Mouse (Mus musculus) midbrain, embryonic 10.5 days (tissue): ENCODE results near the gene Hist3h2ba. TPM values are rescaled to one million over a fixed set of nuclear protein-coding genes. Genes with fewer than 3 reads are reported as not detected.

Experiments
- DNase-seq: peaks from one replicate; pipeline ENCODE4 v3.0.0-alpha.2; 2017; ENCODE audit warnings: low spot score
- H3K27ac ChIP-seq: fragments of 300-500 bp; sonication (generic); replicated peaks from 2 replicates; pipeline ENCODE4 v1.5.1; 2016; ENCODE audit warnings: mild to moderate bottlenecking
- H3K27me3 ChIP-seq: fragments of 300-500 bp; sonication (generic); 2 replicates; pipeline ENCODE4 v1.6.1; 2016; ENCODE audit warnings: low read depth, mild to moderate bottlenecking; ENCODE audit not compliant: poor library complexity, severe bottlenecking
- H3K36me3 ChIP-seq: fragments of 300-500 bp; sonication (generic); 2 replicates; pipeline ENCODE4 v1.6.1; 2016; ENCODE audit warnings: mild to moderate bottlenecking, moderate library complexity
- H3K4me1 ChIP-seq: fragments of 300-500 bp; sonication (generic); 2 replicates; pipeline ENCODE4 v1.6.1; 2016
- H3K4me3 ChIP-seq: fragments of 300-500 bp; sonication (generic); 2 replicates; pipeline ENCODE4 v1.5.1; 2016; ENCODE audit warnings: mild to moderate bottlenecking, moderate library complexity
- H3K9me3 ChIP-seq: fragments of 300-500 bp; sonication (generic); replicated peaks from 2 replicates; pipeline ENCODE4 v1.6.1; 2016; ENCODE audit warnings: mild to moderate bottlenecking
- WGBS: fragments of 180-500 bp; shearing (Covaris S2); methylation state at CpG from one replicate; pipeline ENCODE4 v1.1.7; 2016; 5-methylcytosine and 5-hydroxymethylcytosine counted together
- polyA plus RNA-seq: library from polyadenylated mRNA; unstranded; fragments of >200 nt; fragmentation: Nextera tagmentation; extraction: Ambion mirVana; gene quantifications from 2 replicates; pipeline ENCODE4 v1.2.1, GENCODE M21; 2016

Hist3h2ba gene
- polyA plus RNA-seq, 1 experiment from 2014 or later, result 34.1 TPM

DNA sequence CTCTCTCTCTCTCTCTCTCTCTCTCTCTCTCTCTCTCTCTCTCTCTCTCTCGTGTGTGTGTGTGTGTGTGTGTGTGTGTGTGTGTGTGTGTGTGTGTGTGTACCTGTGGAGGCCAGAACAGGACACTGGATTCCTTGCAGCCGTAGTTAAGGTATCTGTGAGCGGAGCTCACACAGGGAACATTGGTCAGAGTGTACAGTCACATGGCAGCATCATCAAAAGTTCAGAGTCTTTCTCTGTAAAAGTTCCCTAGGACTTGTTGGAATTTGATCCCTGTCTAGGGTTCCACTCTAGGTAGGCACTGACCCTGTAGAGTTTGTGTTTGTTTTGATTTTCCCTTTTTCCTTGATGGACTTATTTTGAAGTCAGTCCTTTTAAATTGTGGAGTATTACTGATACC, 22.1 kb upstream of the Hist3h2ba start:
- Histone ChIP-seq H3K27ac (no peak overlapping the region), H3K4me1 (peaks cover 10% of the 10 kb centered on the region), H3K4me3 (no peak overlapping the region), H3K9me3 (no peaks in the 10 kb centered on the region), H3K27me3 (no peaks in the 10 kb centered on the region), H3K36me3 (peaks cover 9% of the 10 kb centered on the region)
- 74% methylated on average over 2 of the region's 3 CpGs for WGBS
- DNase-seq, result no peak

DNA sequence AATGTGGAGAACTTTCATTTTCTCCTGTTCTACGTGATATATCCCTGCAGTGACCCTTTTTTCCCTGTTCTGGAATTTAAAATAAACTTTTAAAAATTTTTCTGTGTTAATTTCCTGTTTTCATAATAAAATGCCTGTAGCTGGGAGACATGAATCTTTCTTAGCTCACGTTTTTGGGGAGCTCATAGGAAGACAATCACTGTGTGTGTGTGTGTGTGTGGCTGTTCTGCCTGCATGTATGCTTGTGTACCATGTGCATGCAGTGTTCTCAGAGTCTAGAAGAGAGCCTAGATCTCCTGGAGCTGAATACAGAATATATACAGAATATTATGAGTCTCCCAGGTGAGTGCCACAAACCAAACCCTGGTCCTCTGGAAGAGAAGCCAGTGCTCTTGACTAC, 21.7 kb upstream of the Hist3h2ba start:
- no peak overlapping the region for H3K27ac ChIP-seq
- no peak overlapping the region for H3K4me3 ChIP-seq
- no peaks in the 10 kb centered on the region for H3K27me3 ChIP-seq
- no peak for DNase-seq
- no peaks in the 10 kb centered on the region for H3K9me3 ChIP-seq
- peaks cover 13% of the 10 kb centered on the region for H3K36me3 ChIP-seq
- WGBS, result 81% methylated on average over 2 of the region's 2 CpGs
- H3K4me1 ChIP-seq, result peaks cover 10% of the 10 kb centered on the region

GRCm38 (mm10) chr11:58927790-58928651, 20.7 kb upstream of the Hist3h2ba start:
- Histone ChIP-seq H3K4me1 (peaks cover 10% of the 10 kb centered on the region), H3K27ac (peak overlapping the region; percentile 75), H3K27me3 (no peaks in the 10 kb centered on the region), H3K9me3 (no peaks in the 10 kb centered on the region), H3K4me3 (peak overlapping the region; percentile 31), H3K36me3 (peaks cover 22% of the 10 kb centered on the region)
- peak; percentile 82 for DNase-seq
- WGBS, result 36% methylated on average over 20 of the region's 20 CpGs

GRCm38 (mm10) chr11:58929055-58929454, 19.7 kb upstream of the Hist3h2ba start:
- peaks cover 33% of the 10 kb centered on the region for H3K36me3 ChIP-seq
- no peaks in the 10 kb centered on the region for H3K9me3 ChIP-seq
- no peak for DNase-seq
- H3K27ac ChIP-seq, result 0 out of 2 replicates have a peak overlapping the region, but pooled peaks have one; percentile 23
- no peak overlapping the region for H3K4me3 ChIP-seq
- H3K4me1 ChIP-seq, result peaks cover 10% of the 10 kb centered on the region
- H3K27me3 ChIP-seq, result no peaks in the 10 kb centered on the region
- 81% methylated on average over 4 of the region's 4 CpGs for WGBS

GRCm38 (mm10) chr11:58929641-58930040, 19.1 kb upstream of the Hist3h2ba start:
- DNase-seq, result no peak
- peaks cover 38% of the 10 kb centered on the region for H3K36me3 ChIP-seq
- no peaks in the 10 kb centered on the region for H3K9me3 ChIP-seq
- H3K4me1 ChIP-seq, result peaks cover 10% of the 10 kb centered on the region
- no peaks in the 10 kb centered on the region for H3K27me3 ChIP-seq
- 65% methylated on average over 3 of the region's 3 CpGs for WGBS
- H3K4me3 ChIP-seq, result no peak overlapping the region
- no peak overlapping the region for H3K27ac ChIP-seq

DNA sequence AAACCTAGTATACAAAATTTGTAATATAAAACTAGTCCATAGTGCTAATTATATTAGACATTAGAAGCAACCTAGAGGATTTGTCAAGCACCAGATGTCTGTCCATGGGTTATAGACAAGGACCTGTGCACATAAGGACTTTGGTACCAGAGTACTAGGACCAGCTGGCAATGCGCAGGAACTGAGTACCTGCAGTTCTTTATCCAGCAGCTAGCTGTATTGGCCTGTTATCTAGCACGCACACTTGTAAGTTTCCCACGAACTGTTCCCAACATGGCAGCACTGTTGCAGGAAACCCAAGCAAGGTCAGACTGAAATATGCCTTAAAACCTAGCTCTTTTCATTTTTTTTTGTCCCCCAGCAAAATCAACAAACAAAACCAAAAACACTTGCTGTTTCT, 18.5 kb upstream of the Hist3h2ba start:
- Histone ChIP-seq H3K4me1 (peaks cover 10% of the 10 kb centered on the region), H3K4me3 (no peak overlapping the region), H3K9me3 (no peaks in the 10 kb centered on the region), H3K27me3 (no peaks in the 10 kb centered on the region), H3K36me3 (peaks cover 44% of the 10 kb centered on the region), H3K27ac (no peak overlapping the region)
- WGBS, result 86% methylated on average over 3 of the region's 3 CpGs
- DNase-seq, result no peak

DNA sequence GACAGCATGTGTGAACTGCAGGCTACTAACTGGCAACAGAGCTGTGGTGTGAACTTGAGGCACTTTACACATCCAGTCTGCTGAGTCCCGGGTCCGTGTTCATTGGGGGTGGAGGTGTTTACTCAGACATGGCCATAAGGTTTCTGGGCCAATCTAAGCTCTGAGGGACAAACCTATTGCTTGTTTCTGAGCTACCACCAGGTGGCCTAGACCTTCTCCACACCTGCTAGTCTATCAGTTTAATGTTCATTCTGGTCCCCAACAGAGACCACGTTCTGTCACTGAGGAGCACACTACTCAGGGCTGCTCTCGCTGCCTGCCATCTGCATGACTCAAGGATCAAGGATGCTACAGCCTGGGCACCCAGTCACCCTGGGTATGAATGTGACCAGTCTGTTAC, 17.1 kb upstream of the Hist3h2ba start:
- H3K27ac ChIP-seq, result no peak overlapping the region
- WGBS, result 88% methylated on average over 4 of the region's 4 CpGs
- peaks cover 57% of the 10 kb centered on the region for H3K36me3 ChIP-seq
- H3K4me1 ChIP-seq, result peaks cover 16% of the 10 kb centered on the region
- no peak overlapping the region for H3K4me3 ChIP-seq
- DNase-seq, result no peak
- no peaks in the 10 kb centered on the region for H3K27me3 ChIP-seq
- H3K9me3 ChIP-seq, result no peaks in the 10 kb centered on the region

- Histone ChIP-seq H3K4me1 (peaks cover 29% of the 10 kb centered on the region), H3K27ac (peak overlapping the region; percentile 96), H3K36me3 (peaks cover 42% of the 10 kb centered on the region), H3K9me3 (no peaks in the 10 kb centered on the region), H3K4me3 (peak overlapping the region; percentile 98), H3K27me3 (no peaks in the 10 kb centered on the region)
- 1% methylated on average over 13 of the region's 13 CpGs for WGBS
- peak; percentile 36 for DNase-seq
Measured at GRCm38 (mm10) chr11:58937909-58938308, 10.8 kb upstream of the Hist3h2ba start.

DNA sequence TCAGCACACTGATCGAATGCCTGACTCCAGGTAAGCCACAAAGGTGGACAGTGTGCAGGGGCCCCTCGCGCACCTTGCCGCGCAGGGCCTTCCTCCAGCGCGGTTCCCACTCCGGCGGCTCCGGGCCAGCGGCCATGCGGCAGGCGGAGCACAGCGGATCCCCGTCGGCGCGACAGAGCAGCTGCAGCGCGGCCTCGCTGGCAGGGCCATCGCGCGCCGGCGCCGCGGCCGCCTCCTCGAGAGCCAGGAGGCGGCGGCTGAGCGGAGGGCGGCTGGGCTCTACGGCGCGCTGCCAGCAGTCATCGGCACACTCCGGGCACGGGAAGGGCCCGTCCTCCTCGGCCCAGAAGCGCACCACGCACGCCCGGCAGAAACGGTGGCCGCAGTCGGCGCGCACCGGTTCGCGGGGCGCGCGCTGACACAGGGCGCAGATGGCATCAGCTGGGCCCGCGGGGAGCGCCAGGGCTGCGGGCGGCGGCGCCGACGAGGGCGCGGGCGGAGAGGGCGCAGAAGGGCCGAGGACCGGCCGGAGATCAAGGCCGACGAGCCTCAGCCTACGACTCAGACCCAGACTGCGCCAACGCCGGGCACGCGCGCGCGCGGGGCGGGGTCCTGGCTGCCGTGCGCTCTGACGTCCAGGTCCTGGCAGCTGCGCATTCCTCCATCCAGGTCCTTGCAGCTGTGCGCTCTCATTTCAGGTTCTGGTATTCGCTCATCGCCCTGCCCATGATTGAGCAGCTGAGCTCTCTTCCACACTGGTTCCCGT, 10.2 kb upstream of the Hist3h2ba start, which contains the start of gene Rnf187:
Gene Rnf187, minus strand, starts transcription at position 595 of the 766 bp plus-strand sequence.
- H3K27ac ChIP-seq, result peak within 1 kb of the TSS; percentile 96
- H3K9me3 ChIP-seq, result no peaks in the 10 kb centered on the region
- H3K4me1 ChIP-seq, result peaks cover 30% of the 10 kb centered on the region
- peak; percentile 92 for DNase-seq
- peak within 1 kb of the TSS; percentile 98 for H3K4me3 ChIP-seq
- WGBS, result under 1% methylated on average over 95 of the region's 95 CpGs
- no peaks in the 10 kb centered on the region for H3K27me3 ChIP-seq
- peaks cover 36% of the 10 kb centered on the region for H3K36me3 ChIP-seq

DNA sequence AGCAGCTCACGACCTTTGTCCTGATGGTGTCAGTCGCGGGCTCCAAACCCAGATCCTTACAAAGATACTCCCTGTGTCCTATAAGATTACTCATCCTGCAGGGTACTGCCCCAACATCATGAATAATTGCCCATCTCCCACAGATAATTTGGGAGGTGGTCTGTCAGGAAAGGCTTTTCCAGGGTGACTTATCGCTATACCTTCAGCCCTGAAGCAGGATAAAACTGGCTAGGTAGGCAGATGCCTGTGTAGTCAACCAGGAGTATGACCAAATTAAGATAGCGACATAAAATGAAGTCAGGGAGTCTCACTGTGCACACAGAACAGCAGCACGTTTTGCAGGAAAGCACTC, 9.7 kb upstream of the Hist3h2ba start:
- peaks cover 31% of the 10 kb centered on the region for H3K36me3 ChIP-seq
- H3K4me1 ChIP-seq, result peaks cover 36% of the 10 kb centered on the region
- peak overlapping the region; percentile 96 for H3K27ac ChIP-seq
- no peak for DNase-seq
- WGBS, result 21% methylated on average over 6 of the region's 6 CpGs
- H3K4me3 ChIP-seq, result peak overlapping the region; percentile 98
- H3K27me3 ChIP-seq, result 0 out of 2 replicates have a peak, but pooled peaks cover 3% of the 10 kb centered on the region
- no peaks in the 10 kb centered on the region for H3K9me3 ChIP-seq

GRCm38 (mm10) chr11:58944136-58944535, 4.6 kb upstream of the Hist3h2ba start:
- no peaks in the 10 kb centered on the region for H3K9me3 ChIP-seq
- peaks cover 24% of the 10 kb centered on the region for H3K4me1 ChIP-seq
- DNase-seq, result no peak
- H3K27ac ChIP-seq, result no peak overlapping the region
- peaks cover 27% of the 10 kb centered on the region for H3K27me3 ChIP-seq
- no peaks in the 10 kb centered on the region for H3K36me3 ChIP-seq
- 87% methylated on average over 5 of the region's 5 CpGs for WGBS
- H3K4me3 ChIP-seq, result no peak overlapping the region

DNA sequence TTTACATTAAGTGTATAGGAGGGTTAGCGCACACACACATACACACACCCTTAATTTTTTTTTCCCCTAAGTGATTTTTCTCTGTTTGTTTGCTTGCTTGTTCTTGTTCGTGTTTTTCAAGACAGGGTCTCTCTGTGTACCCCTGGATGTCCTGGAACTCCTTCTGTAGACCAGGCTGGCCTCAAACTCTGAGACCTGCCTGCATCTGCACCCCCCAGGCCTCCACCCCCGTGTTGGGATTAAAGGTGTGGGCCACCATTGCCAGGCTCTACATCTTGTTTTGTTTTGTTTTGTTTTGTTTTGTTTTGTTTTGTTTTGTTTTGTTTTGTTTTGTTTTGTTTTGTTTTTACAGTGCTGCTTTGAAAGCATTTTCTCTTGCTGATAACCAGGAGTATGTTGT, 1.4 kb upstream of the Hist3h2ba start:
- WGBS, result 84% methylated on average over 3 of the region's 3 CpGs
- Histone ChIP-seq H3K27ac (peak overlapping the region; percentile 96; the same call in 1 of the 2 replicates), H3K36me3 (no peaks in the 10 kb centered on the region), H3K9me3 (no peaks in the 10 kb centered on the region), H3K4me1 (peaks cover 38% of the 10 kb centered on the region), H3K27me3 (peaks cover 42% of the 10 kb centered on the region), H3K4me3 (no peak overlapping the region; the same call in 1 of the 2 replicates)
- DNase-seq, result no peak
